Mouse (Mus musculus): Measurements from ENCODE around the gene Dnah12. TPM values are rescaled to one million over a fixed set of nuclear protein-coding genes. Genes with fewer than 3 reads are reported as not detected.
"Not testable (repeated sequence)": the region's sequence is repeated elsewhere in the genome, so short reads cannot be mapped to it uniquely, and the experiment has no call there.

Gene Dnah12
- polyA plus RNA-seq, 2 experiments: 0.01 to 0.03 TPM

DNA sequence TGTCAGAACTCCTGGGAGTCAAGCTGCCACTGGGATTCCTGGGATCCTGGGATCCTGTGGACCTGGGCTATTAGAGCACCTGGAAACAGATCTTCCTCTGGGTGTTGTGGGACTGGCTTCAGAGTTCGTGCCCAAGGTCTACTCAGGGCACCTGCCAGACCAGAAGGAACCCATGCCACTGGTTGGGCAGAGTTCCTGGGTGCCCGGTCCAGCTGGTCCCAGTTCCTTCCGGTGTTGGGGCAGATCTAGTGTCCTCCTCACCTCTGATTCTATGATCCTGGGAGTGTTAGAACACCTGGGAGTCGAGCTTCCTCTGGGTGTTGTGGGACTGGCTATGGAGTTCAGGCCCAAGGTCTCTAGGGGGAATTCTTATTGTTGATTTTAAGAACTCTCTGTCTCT is 214.3 kb downstream of the Dnah12 start:
- Histone ChIP-seq H3K9me3 (ENCODE audit: control insufficient read depth, low read length) (no peaks in the 10 kb centered on the region), H3K9ac (replicated peaks) (no peak overlapping the region), H3K27ac (no peak overlapping the region), H3K4me3 (ENCODE audit: insufficient read depth in 1 of 2, low read depth in 2 of 2, low read length in 2 of 2) (no peak overlapping the region), H3K4me1 (replicated peaks; ENCODE audit: control insufficient read depth in 2 of 2, insufficient read depth in 2 of 2, low read length in 1 of 2) (no peaks in the 10 kb centered on the region), H3K36me3 (replicated peaks; ENCODE audit: control insufficient read depth, insufficient read depth, low read depth) (no peaks in the 10 kb centered on the region), H3K27me3 (ENCODE audit: control insufficient read depth, insufficient read depth, low read length) (no peaks in the 10 kb centered on the region), H3K4me2 (ENCODE audit: low read depth) (no peak overlapping the region)
- 58% methylated on average over 4 of the region's 4 CpGs for WGBS (ENCODE audit: insufficient replicate concordance)
- no peak for TF ChIP-seq CTCF (IDR thresholded peaks at IDR 0.05; ENCODE audit: low read depth)
- no peak for TF ChIP-seq EP300 (IDR thresholded peaks at IDR 0.05; ENCODE audit: low read depth)
- no peak for ATAC-seq (ENCODE audit: insufficient read depth)
- DNase-seq (ENCODE audit: low read depth in 3 of 3, low spot score in 3 of 3): no peak

DNA sequence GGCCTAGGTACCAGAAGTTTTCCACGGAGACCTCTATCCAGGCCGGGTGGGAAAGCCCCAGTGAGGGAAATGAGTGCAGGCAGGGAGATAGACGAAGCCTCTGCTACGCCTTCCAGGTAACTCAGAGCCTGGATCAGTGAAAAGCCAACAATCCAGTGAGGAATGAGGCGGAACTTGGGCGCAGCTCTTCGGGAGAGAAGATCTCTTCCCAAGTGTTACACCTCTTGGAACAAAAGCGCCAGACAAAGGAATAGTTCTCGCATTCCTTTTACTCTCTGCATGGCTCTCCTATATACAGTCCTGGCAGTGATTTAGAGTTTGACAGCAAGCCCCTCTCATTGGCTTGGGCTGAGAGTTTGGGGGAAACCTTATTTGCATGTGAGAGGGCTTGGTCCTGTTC is 217.4 kb downstream of the Dnah12 start:
- ATAC-seq (ENCODE audit: insufficient read depth); H3K36me3 ChIP-seq (replicated peaks; ENCODE audit: control insufficient read depth, insufficient read depth, low read depth); H3K9me3 ChIP-seq (ENCODE audit: control insufficient read depth, low read length); H3K4me3 ChIP-seq (ENCODE audit: insufficient read depth in 1 of 2, low read depth in 2 of 2, low read length in 2 of 2); H3K9ac ChIP-seq (replicated peaks); H3K27ac ChIP-seq; H3K4me2 ChIP-seq (ENCODE audit: low read depth); H3K4me1 ChIP-seq (replicated peaks; ENCODE audit: control insufficient read depth in 2 of 2, insufficient read depth in 2 of 2, low read length in 1 of 2); DNase-seq (ENCODE audit: low read depth in 3 of 3, low spot score in 3 of 3); H3K27me3 ChIP-seq (ENCODE audit: control insufficient read depth, insufficient read depth, low read length): not testable (repeated sequence)
- 56% methylated on average over 9 of the region's 9 CpGs for WGBS (ENCODE audit: insufficient replicate concordance)

DNA sequence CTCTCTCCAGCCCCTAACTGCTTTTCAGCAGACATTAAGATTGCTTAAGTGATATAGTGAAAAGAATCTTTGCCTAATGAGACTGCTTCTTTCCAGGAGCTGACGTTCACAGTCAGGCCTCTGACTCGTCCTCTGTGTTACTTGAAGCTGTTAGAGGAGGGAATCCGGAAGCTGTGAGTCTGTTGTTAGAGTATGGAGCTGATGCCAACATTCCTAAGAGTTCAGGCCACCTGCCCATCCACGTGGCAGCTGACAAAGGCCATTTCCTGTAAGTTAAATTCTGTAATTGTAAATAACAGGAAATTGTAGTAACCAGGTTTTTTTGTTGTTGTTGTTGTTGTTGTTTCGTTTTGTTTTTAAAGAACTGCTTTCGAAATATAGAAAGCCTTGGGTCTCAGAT is 218.1 kb downstream of the Dnah12 start:
- no peak overlapping the region for H3K27ac ChIP-seq
- no peak overlapping the region for H3K4me2 ChIP-seq (ENCODE audit: low read depth)
- no peak overlapping the region for H3K9ac ChIP-seq (replicated peaks)
- no peaks in the 10 kb centered on the region for H3K4me1 ChIP-seq (replicated peaks; ENCODE audit: control insufficient read depth in 2 of 2, insufficient read depth in 2 of 2, low read length in 1 of 2)
- ATAC-seq (ENCODE audit: insufficient read depth) (no peak), DNase-seq (ENCODE audit: low read depth in 3 of 3, low spot score in 3 of 3) (no peak)
- no peaks in the 10 kb centered on the region for H3K36me3 ChIP-seq (replicated peaks; ENCODE audit: control insufficient read depth, insufficient read depth, low read depth)
- H3K27me3 ChIP-seq (ENCODE audit: control insufficient read depth, insufficient read depth, low read length): no peaks in the 10 kb centered on the region
- no peak for TF ChIP-seq CTCF (IDR thresholded peaks at IDR 0.05; ENCODE audit: low read depth)
- no peak for TF ChIP-seq EP300 (IDR thresholded peaks at IDR 0.05; ENCODE audit: low read depth)
- H3K4me3 ChIP-seq (ENCODE audit: insufficient read depth in 1 of 2, low read depth in 2 of 2, low read length in 2 of 2): no peak overlapping the region
- no peaks in the 10 kb centered on the region for H3K9me3 ChIP-seq (ENCODE audit: control insufficient read depth, low read length)
- WGBS (ENCODE audit: insufficient replicate concordance): 56% methylated on average over 6 of the region's 6 CpGs

DNA sequence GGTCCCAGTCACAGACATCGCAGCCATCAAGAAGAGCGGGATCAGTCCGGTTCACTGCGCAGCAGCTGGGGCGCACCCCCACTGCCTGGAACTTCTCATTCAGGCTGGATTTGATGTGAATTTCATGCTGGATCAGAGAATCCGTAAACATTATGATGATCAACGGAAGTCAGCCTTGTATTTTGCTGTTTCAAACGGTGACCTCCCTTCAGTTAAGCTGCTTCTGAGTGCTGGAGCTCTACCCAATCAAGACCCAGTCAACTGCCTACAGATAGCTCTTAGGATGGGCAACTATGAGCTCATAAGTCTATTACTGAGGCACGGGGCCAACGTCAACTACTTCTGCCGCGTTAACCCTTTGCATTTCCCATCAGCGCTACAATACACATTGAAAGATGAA is 218.8 kb downstream of the Dnah12 start:
- TF ChIP-seq EP300 (IDR thresholded peaks at IDR 0.05; ENCODE audit: low read depth) (no peak), CTCF (IDR thresholded peaks at IDR 0.05; ENCODE audit: low read depth) (no peak)
- H3K9ac ChIP-seq (replicated peaks): no peak overlapping the region
- H3K27me3 ChIP-seq (ENCODE audit: control insufficient read depth, insufficient read depth, low read length): no peaks in the 10 kb centered on the region
- no peaks in the 10 kb centered on the region for H3K4me1 ChIP-seq (replicated peaks; ENCODE audit: control insufficient read depth in 2 of 2, insufficient read depth in 2 of 2, low read length in 1 of 2)
- no peaks in the 10 kb centered on the region for H3K9me3 ChIP-seq (ENCODE audit: control insufficient read depth, low read length)
- no peaks in the 10 kb centered on the region for H3K36me3 ChIP-seq (replicated peaks; ENCODE audit: control insufficient read depth, insufficient read depth, low read depth)
- ATAC-seq (ENCODE audit: insufficient read depth): no peak
- DNase-seq (ENCODE audit: low read depth in 3 of 3, low spot score in 3 of 3): no peak
- H3K4me2 ChIP-seq (ENCODE audit: low read depth): no peak overlapping the region
- WGBS (ENCODE audit: insufficient replicate concordance): 84% methylated on average over 13 of the region's 13 CpGs
- H3K27ac ChIP-seq: no peak overlapping the region
- H3K4me3 ChIP-seq (ENCODE audit: insufficient read depth in 1 of 2, low read depth in 2 of 2, low read length in 2 of 2): no peak overlapping the region

DNA sequence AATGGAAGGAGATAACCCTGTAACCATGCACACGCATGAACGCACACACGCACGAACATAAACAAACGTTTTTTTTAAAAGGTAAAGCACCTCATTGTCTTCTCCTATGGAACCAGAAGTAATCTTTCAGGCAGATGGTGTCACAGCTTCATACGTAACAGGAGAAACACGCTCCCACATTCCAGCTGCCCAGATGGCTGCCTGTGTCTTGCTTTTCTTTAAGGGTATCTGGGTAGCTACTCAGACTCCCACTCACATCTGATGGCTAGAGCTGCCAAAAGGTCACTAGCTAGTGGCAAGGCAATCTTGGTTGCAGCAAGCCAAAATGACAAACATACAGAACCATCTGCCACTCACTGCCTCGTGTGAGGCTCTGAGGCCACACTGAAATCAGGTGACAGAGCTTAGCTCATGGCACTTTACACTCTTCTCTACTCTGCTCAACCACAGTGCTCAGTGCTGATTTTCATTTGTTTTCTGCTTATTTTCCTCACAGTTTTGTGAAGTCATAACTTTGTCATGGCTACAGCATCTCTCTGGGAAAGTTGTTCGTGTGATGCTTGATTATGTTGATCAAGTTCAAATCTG is 220.7 kb downstream of the Dnah12 start:
- 73% methylated on average over 9 of the region's 9 CpGs for WGBS (ENCODE audit: insufficient replicate concordance)
- TF ChIP-seq CTCF (IDR thresholded peaks at IDR 0.05; ENCODE audit: low read depth) (no peak), EP300 (IDR thresholded peaks at IDR 0.05; ENCODE audit: low read depth) (no peak)
- H3K9ac ChIP-seq (replicated peaks): no peak overlapping the region
- ATAC-seq (ENCODE audit: insufficient read depth) (no peak), DNase-seq (ENCODE audit: low read depth in 3 of 3, low spot score in 3 of 3) (no peak)
- no peak overlapping the region for H3K4me3 ChIP-seq (ENCODE audit: insufficient read depth in 1 of 2, low read depth in 2 of 2, low read length in 2 of 2)
- H3K9me3 ChIP-seq (ENCODE audit: control insufficient read depth, low read length): no peaks in the 10 kb centered on the region
- no peak overlapping the region for H3K27ac ChIP-seq
- H3K4me2 ChIP-seq (ENCODE audit: low read depth): no peak overlapping the region
- no peaks in the 10 kb centered on the region for H3K27me3 ChIP-seq (ENCODE audit: control insufficient read depth, insufficient read depth, low read length)
- H3K4me1 ChIP-seq (replicated peaks; ENCODE audit: control insufficient read depth in 2 of 2, insufficient read depth in 2 of 2, low read length in 1 of 2): no peaks in the 10 kb centered on the region
- H3K36me3 ChIP-seq (replicated peaks; ENCODE audit: control insufficient read depth, insufficient read depth, low read depth): no peaks in the 10 kb centered on the region
